Mouse (Mus musculus): ENCODE results near the gene Gm20388.

DNA sequence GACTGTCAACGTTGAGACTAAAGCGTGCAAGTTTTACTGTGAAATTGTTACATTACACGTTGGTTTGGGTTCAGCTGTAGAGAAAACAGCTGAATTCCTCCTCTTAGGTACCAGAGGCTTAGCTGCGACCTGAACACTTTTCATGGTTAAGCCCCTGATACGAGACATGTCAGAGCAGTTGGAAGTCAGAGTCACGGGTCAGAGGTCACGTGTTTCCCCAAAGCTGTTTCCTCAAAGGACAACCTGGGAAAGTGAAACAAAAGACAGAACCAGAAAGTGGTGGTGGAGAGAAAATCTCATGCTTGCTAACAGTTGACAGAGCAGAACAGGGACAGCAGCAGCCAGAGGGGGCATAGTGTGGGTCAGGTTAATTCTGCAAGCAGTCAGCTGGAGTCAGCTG is 3760.8 kb downstream of the Gm20388 start:
- no peak for TF ChIP-seq TAL1 (IDR thresholded peaks at IDR 0.05; ENCODE audit: low read length)
- no peak for TF ChIP-seq GATA1 (IDR thresholded peaks at IDR 0.05; ENCODE audit: low read length)

All from erythroblast, embryonic 14.5 days (primary cell).